Mouse (Mus musculus) hindbrain, embryonic 13.5 days (tissue): ENCODE results near the gene Serpinb5. TPM values are rescaled to one million over a fixed set of nuclear protein-coding genes. Genes with fewer than 3 reads are reported as not detected.
"Not testable (repeated sequence)": the region's sequence is repeated elsewhere in the genome, so short reads cannot be mapped to it uniquely, and the experiment has no call there.

ENCODE experiments used
- ATAC-seq: fragments of 200-750 bp; cut with Nextera tagmentation; 2 replicates; pipeline ENCODE4 v1.8.0; 2017; ENCODE audit warnings: moderate TSS enrichment; ENCODE audit not compliant: low FRiP score
- H3K27ac ChIP-seq: fragments of 300-500 bp; sonication (generic); 2 replicates; pipeline ENCODE4 v1.5.1; 2015; ENCODE audit warnings: inconsistent platforms, mild to moderate bottlenecking, moderate library complexity
- H3K27me3 ChIP-seq: fragments of 300-500 bp; sonication (generic); 2 replicates; pipeline ENCODE4 v1.6.1; 2015; ENCODE audit warnings: mild to moderate bottlenecking, inconsistent platforms
- H3K36me3 ChIP-seq: fragments of 300-500 bp; sonication (generic); 2 replicates; pipeline ENCODE4 v1.6.1; 2015; ENCODE audit warnings: mild to moderate bottlenecking, inconsistent platforms
- H3K4me1 ChIP-seq: fragments of 300-500 bp; sonication (generic); replicated peaks from 2 replicates; pipeline ENCODE4 v1.6.1; 2015; ENCODE audit warnings: inconsistent platforms
- H3K4me2 ChIP-seq: fragments of 300-500 bp; sonication (generic); 2 replicates; pipeline ENCODE4 v1.6.1; 2015; ENCODE audit warnings: inconsistent platforms, mild to moderate bottlenecking, moderate library complexity
- H3K4me3 ChIP-seq: fragments of 300-500 bp; sonication (generic); 2 replicates; pipeline ENCODE4 v1.5.1; 2015; ENCODE audit warnings: mild to moderate bottlenecking, inconsistent platforms
- H3K9ac ChIP-seq: fragments of 300-500 bp; sonication (generic); 2 replicates; pipeline ENCODE4 v1.6.1; 2015; ENCODE audit warnings: mild to moderate bottlenecking, inconsistent platforms
- H3K9me3 ChIP-seq: fragments of 300-500 bp; sonication (generic); 2 replicates; pipeline ENCODE4 v1.6.1; 2016; ENCODE audit warnings: inconsistent platforms
- WGBS: fragments of 180-500 bp; shearing (Covaris S2); methylation state at CpG from one replicate; pipeline ENCODE4 v1.1.7; 2015; 5-methylcytosine and 5-hydroxymethylcytosine counted together
- polyA plus RNA-seq: library from polyadenylated mRNA; unstranded; fragments of >200 nt; fragmentation: Nextera tagmentation; extraction: Ambion mirVana; gene quantifications from 2 replicates; pipeline ENCODE4 v1.2.1, GENCODE M21; 2015

The Serpinb5 gene
- polyA plus RNA-seq, 1 experiment from 2014 or later, result not detected

DNA sequence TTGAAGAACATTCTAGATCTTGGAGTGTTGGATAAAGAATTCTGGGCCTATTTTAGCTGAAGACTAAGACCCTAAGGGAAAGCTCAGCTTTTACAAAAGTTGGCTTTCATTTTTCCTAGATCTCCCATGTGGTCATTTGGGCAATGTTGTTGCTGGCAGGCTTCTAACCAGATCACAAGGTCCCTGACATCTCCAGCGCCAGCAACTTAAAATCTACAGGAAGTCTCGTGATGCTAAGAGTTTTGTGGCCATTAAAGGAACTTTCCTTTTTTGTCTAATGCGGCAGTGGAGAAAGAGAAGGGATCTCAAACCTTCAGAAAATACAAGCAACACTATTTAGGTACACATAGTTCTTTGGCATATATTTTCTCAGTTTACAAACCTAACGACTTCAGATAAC lies 21.8 kb downstream of the Serpinb5 start:
- H3K4me3 ChIP-seq, result no peak overlapping the region
- 84% methylated on average over 4 of the region's 4 CpGs for WGBS
- H3K27ac ChIP-seq, result no peak overlapping the region
- H3K36me3 ChIP-seq, result no peaks in the 10 kb centered on the region
- H3K9me3 ChIP-seq, result no peaks in the 10 kb centered on the region
- no peak overlapping the region for H3K4me2 ChIP-seq
- H3K27me3 ChIP-seq, result no peaks in the 10 kb centered on the region
- no peaks in the 10 kb centered on the region for H3K4me1 ChIP-seq
- no peak for ATAC-seq
- no peak overlapping the region for H3K9ac ChIP-seq

DNA sequence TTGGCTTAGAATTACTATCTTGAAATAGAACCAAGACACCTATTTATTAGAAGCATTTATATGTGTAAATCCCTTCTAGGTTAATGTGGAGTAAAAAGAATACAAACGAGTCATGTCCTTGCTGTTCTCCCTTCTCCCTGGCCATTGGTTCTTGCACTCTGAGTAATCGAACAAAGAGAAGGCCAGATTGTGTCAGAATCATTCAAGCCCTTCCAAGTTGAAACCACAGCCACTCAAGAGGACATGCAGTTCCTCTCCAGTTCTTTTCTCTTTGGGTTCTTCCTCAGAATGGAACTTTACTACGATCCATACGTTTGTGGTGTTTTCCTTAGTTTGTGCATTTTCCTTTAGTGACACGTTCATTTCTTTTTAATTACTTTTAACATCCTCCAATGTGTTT lies 22.4 kb downstream of the Serpinb5 start:
- ATAC-seq, result no peak
- no peaks in the 10 kb centered on the region for H3K27me3 ChIP-seq
- H3K36me3 ChIP-seq, result no peaks in the 10 kb centered on the region
- no peak overlapping the region for H3K9ac ChIP-seq
- H3K4me1 ChIP-seq, result no peaks in the 10 kb centered on the region
- no peak overlapping the region for H3K4me3 ChIP-seq
- no peak overlapping the region for H3K4me2 ChIP-seq
- no peak overlapping the region for H3K27ac ChIP-seq
- WGBS, result 84% methylated on average over 5 of the region's 5 CpGs
- H3K9me3 ChIP-seq, result no peaks in the 10 kb centered on the region

DNA sequence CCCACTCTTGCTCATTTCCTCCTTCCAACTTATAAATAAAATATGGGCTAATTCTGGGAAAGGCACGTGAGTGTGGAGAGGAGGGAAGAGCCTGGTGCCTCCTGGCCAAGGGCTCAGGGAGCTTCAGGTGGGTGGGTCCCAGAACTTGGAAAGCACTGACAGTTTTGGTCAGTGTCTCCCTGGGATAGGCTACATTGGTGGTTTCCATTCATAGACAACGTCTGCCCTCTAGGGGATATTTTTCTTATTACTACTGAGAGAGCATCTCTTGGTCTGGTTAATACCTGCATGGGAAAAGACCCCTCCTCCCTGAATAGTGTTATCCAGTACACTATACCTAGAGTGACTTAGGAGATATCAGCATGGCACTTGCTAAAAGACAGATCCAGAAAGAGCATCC lies 22.8 kb downstream of the Serpinb5 start:
- Histone ChIP-seq H3K4me2 (no peak overlapping the region), H3K27me3 (no peaks in the 10 kb centered on the region), H3K9ac (no peak overlapping the region), H3K4me3 (no peak overlapping the region), H3K36me3 (no peaks in the 10 kb centered on the region), H3K9me3 (no peaks in the 10 kb centered on the region), H3K27ac (no peak overlapping the region), H3K4me1 (no peaks in the 10 kb centered on the region)
- 6% methylated on average over 2 of the region's 2 CpGs for WGBS
- ATAC-seq, result no peak

DNA sequence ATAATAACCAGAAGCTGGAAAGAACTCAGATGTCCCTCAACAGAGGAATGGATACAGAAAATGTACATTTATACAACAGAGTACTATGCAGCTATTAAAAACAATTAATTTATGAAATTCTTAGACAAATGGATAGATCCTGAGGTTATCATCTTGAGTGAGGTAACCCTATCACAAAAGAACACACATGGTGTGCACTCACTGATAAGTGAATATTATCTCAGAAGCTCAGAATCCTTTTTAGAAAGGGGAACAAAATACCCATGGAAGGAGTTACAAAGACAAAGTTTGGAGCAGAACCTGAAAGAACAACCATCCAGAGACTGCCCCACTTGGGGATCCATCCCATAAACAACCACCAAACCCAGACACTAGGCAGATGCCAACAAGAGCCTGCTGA lies 34.2 kb downstream of the Serpinb5 start:
- ATAC-seq, H3K4me2 ChIP-seq, H3K27ac ChIP-seq, H3K9me3 ChIP-seq, H3K4me1 ChIP-seq, H3K9ac ChIP-seq, H3K27me3 ChIP-seq, H3K4me3 ChIP-seq, H3K36me3 ChIP-seq: not testable (repeated sequence)

DNA sequence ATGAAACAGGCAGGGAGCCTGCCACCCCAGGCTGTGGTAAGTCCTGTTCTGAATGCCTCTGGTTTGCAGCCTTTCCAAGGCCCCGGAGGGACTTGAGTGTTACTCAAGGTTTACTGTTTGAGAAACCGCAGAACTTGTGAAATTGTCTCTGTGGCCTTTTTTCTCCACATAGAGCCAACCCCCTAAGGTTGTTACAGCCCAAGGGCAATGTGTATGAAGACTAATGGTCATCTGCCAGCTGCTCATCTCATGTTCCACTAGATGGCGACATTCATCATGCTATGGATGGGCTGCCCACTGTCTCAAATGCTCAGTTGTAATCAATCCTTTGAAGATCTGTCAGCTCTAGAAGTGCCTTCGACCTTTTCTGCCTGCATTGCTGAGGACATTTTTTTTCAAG lies 40.4 kb downstream of the Serpinb5 start:
- H3K9me3 ChIP-seq, result no peaks in the 10 kb centered on the region
- H3K4me2 ChIP-seq, result no peak overlapping the region
- no peak overlapping the region for H3K27ac ChIP-seq
- no peaks in the 10 kb centered on the region for H3K27me3 ChIP-seq
- no peaks in the 10 kb centered on the region for H3K4me1 ChIP-seq
- H3K9ac ChIP-seq, result no peak overlapping the region
- H3K36me3 ChIP-seq, result no peaks in the 10 kb centered on the region
- no peak overlapping the region for H3K4me3 ChIP-seq
- 37% methylated on average over 4 of the region's 4 CpGs for WGBS
- ATAC-seq, result no peak

GRCm38 (mm10) chr1:106931954-106932353 lies 71.0 kb downstream of the Serpinb5 start:
- H3K36me3 ChIP-seq, result no peaks in the 10 kb centered on the region
- no peak overlapping the region for H3K9ac ChIP-seq
- H3K4me1 ChIP-seq, result no peaks in the 10 kb centered on the region
- no peak overlapping the region for H3K4me2 ChIP-seq
- no peak overlapping the region for H3K4me3 ChIP-seq
- no peak for ATAC-seq
- WGBS, result 90% methylated on average over 4 of the region's 4 CpGs
- H3K27me3 ChIP-seq, result no peaks in the 10 kb centered on the region
- H3K9me3 ChIP-seq, result no peaks in the 10 kb centered on the region
- no peak overlapping the region for H3K27ac ChIP-seq

Other genes with a start within 250 kb of the Serpinb5 start
- 15.1 TPM in 2 replicates for gene Bcl2, start 146.9 kb upstream of the Serpinb5 start, polyA plus RNA-seq
- 14.5 and 14.9 TPM in 2 replicates for gene Kdsr, start 101.4 kb upstream of the Serpinb5 start, polyA plus RNA-seq
- 39.2 and 40.6 TPM in 2 replicates for gene Vps4b, start 64.4 kb upstream of the Serpinb5 start, polyA plus RNA-seq
- 0.12 TPM in 1 of 2 replicates, not detected in the other for gene Serpinb12, start 73.3 kb downstream of the Serpinb5 start, polyA plus RNA-seq
- gene Serpinb13, start 119.8 kb downstream of the Serpinb5 start, polyA plus RNA-seq, result not detected in 2 replicates
- not detected in 2 replicates for gene Serpinb3a, start 191.1 kb downstream of the Serpinb5 start, polyA plus RNA-seq
- gene Serpinb3d, start 222.3 kb downstream of the Serpinb5 start, polyA plus RNA-seq, result not detected in 2 replicates